Mouse (Mus musculus) adrenal gland, adult 8-10 months (tissue): ENCODE results near the gene Dcaf1. TPM values are rescaled to one million over a fixed set of nuclear protein-coding genes. Genes with fewer than 3 reads are reported as not detected.

Source experiments
- DNase-seq: peaks from one replicate; pipeline ENCODE4 v3.0.0; 2022
- total RNA-seq, 4 experiments: library from RNA; stranded (reverse); gene quantifications; 2 replicates each; pipeline ENCODE4 v1.2.4; 2022

Dcaf1 gene
- total RNA-seq, 4 experiments from 2014 or later, result 32.4 to 50.2 (median 37.7) TPM

DNA sequence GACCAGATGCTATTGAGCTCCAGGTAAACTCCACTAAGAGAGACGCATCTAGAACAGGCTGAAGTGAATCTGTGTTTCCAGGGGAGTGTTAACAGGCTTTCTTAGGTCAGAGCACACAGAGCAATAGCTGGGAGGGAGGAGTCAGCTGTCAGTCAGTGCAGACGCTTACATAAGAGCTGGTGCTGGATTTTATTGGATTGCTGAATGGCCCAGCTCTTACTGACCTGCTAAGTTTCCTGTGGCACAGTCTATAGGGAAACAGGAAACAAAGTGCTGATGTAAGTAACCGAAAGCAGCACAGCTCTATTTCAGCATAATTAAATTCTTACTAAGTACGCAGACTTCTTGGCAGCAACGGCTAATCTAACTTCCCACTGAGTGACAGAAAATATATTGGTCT is 87.0 kb downstream of the Dcaf1 start:
- DNase-seq, result no peak

- no peak for DNase-seq
These were observed 90.0 kb downstream of the Dcaf1 start for GRCm38 (mm10) chr9:106911624-106912023.

- DNase-seq, result no peak
These were observed 92.1 kb downstream of the Dcaf1 start for GRCm38 (mm10) chr9:106913759-106914158.

DNA sequence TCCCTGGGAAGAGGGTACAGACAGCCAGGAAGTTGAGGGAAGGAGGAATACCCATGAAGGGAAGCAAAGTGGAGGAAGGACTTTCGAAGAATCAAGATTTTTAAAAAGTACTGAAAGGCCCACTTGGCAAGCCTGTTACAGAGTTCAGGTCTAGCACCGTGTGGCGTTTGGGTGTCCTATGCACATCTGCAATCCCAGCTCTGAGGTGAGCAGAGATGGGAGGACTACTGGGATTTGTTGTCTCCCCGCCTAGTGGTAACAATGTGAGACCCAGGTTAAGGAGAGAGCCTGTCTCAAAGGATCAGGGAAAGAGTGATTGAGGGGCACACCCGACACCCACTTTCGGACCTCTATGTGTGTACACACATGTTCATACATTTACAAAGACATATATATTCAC is 93.2 kb downstream of the Dcaf1 start:
- no peak for DNase-seq

Other genes with a start within 250 kb of the Dcaf1 start
- not detected for gene Iqcf6, start 195.3 kb upstream of the Dcaf1 start, total RNA-seq
- gene Grm2, start 165.8 kb upstream of the Dcaf1 start, total RNA-seq, result not detected
- gene Tex264, start 135.9 kb upstream of the Dcaf1 start, total RNA-seq, result 100 to 1,000 TPM; 123 to 161 (median 141) TPM
- gene Rad54l2, start 32.7 kb upstream of the Dcaf1 start, total RNA-seq, result 10 to 100 TPM; 19.8 to 25.7 (median 22.2) TPM
- 10 to 100 TPM; 20.7 to 28.9 (median 26.6) TPM for gene Rbm15b, start 65.6 kb downstream of the Dcaf1 start, total RNA-seq
- gene Manf, start 70.1 kb downstream of the Dcaf1 start, total RNA-seq, result 100 to 1,000 TPM; 306 to 450 (median 316) TPM